Mouse (Mus musculus): ENCODE results near the gene Lrrc10. TPM values are rescaled to one million over a fixed set of nuclear protein-coding genes. Genes with fewer than 3 reads are reported as not detected.

Gene Lrrc10
- polyA plus RNA-seq (2017; shearing (Covaris generic)) = not detected

DNA sequence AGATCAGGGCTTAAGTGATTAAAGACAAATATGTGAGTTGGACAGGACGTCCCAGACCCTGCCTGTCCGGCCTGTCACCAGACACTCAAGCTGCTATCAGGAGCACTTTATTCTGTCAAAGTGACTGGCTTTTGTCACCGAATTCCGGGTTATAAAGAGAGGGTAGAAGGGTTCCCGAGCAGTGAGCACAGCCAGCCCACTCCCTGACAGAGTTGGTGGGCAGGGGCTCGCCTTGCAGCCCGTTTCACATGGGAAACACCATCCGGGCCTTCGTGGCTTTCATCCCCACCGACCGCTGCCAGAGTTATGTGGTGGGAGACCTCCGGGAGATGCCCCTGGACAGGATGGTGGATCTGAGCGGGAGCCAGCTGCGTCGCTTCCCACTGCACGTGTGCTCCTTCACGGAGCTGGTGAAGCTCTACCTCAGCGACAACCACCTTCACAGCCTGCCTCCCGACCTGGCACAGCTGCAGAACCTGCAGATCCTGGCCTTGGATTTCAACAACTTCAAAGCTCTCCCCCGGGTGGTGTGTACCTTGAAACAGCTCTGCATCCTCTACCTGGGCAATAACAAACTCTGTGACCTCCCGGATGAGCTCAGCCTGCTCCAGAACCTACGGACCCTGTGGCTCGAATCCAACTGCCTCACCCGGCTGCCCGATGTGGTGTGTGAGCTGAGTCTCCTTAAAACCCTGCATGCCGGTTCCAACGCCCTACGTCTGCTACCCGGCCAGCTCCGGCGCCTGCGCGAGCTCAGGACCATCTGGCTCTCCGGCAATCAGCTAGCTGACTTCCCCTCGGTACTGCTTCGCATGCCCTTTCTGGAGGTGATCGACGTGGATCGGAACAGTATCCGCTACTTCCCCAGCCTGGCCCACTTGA lies at the start of gene Lrrc10:
TSS of gene Lrrc10 (plus strand) at position 167 of the 882 bp plus-strand sequence.

DNA sequence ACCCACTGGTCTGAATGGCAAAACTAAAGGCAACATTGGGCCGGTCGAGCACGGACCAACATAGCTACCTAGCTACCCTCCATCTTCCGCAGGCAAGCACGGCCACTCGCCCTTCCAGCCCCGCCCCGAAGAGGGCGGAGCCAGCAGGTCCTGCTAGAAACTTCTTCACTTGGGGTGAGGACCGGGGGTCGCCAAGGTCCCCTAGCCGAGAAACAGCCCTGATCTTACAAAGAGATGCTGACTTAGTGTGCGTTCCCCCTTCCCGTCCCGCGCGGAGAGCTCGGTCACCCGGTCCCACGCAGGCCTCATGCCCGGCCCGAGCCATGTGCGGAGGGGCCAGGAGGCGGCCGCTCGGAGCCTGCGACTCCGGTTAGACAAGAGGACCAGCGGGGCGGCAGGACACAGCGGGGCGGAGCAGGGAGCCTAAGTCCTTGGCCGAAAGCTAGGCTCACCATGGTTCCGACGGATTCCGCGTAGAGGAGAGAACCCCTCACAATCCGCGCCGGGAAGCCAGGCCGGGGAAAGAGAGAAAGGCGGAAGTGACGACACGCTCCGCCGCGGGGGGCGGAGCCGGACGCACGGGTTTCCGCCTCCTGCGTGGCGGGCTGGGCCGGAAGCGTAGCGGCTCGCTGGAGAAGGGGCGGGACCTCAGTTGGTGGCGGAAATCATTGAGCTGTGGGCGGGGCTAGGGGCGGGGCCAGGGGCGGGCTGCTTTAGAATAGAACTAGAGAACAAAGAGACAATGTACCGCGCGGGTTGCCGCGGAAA lies 18.3 kb downstream of the Lrrc10 start, which contains the start of gene Cct2:
TSS of gene Cct2 (minus strand) at position 561 of the 768 bp plus-strand sequence.

Other genes starting within 250 kb of the Lrrc10 start
- not detected for gene Myrfl, start 148.4 kb upstream of the Lrrc10 start, polyA plus RNA-seq (2017; shearing (Covaris generic))
- 32.9 TPM for gene Rab3ip, start 94.6 kb upstream of the Lrrc10 start, polyA plus RNA-seq (2017; shearing (Covaris generic))
- gene Gm10271, start 72.7 kb upstream of the Lrrc10 start, polyA plus RNA-seq (2017; shearing (Covaris generic)) = not detected
- gene Best3, start 59.0 kb upstream of the Lrrc10 start, polyA plus RNA-seq (2017; shearing (Covaris generic)) = not detected
- 192 TPM for gene Cct2, start 18.5 kb downstream of the Lrrc10 start, polyA plus RNA-seq (2017; shearing (Covaris generic))
- gene Frs2, start 103.2 kb downstream of the Lrrc10 start, polyA plus RNA-seq (2017; shearing (Covaris generic)) = 19.3 TPM
- 59.5 TPM for gene Yeats4, start 179.2 kb downstream of the Lrrc10 start, polyA plus RNA-seq (2017; shearing (Covaris generic))
- not detected for gene 9530003J23Rik, start 193.4 kb downstream of the Lrrc10 start, polyA plus RNA-seq (2017; shearing (Covaris generic))
- gene Lyz2, start 237.0 kb downstream of the Lrrc10 start, polyA plus RNA-seq (2017; shearing (Covaris generic)) = 1.4 TPM
- not detected for gene Lyz1, start 247.5 kb downstream of the Lrrc10 start, polyA plus RNA-seq (2017; shearing (Covaris generic))

All from effector memory CD4-positive, alpha-beta T cell, adult 5 months (primary cell).